Mouse (Mus musculus) neural tube, embryonic 13.5 days (tissue): ENCODE data around the gene Rnf213. TPM values are rescaled to one million over a fixed set of nuclear protein-coding genes. Genes with fewer than 3 reads are reported as not detected.

Source experiments
- ATAC-seq: fragments of 200-750 bp; cut with Nextera tagmentation; 2 replicates; pipeline ENCODE4 v1.8.0; 2017; ENCODE audit warnings: low read depth, mild to moderate bottlenecking, moderate TSS enrichment, moderate library complexity
- H3K27ac ChIP-seq: fragments of 300-500 bp; sonication (generic); replicated peaks from 2 replicates; pipeline ENCODE4 v1.5.1; 2015; ENCODE audit warnings: moderate library complexity, mild to moderate bottlenecking, inconsistent platforms
- H3K27me3 ChIP-seq: fragments of 300-500 bp; sonication (generic); 2 replicates; pipeline ENCODE4 v1.6.1; 2015; ENCODE audit warnings: mild to moderate bottlenecking, inconsistent platforms
- H3K36me3 ChIP-seq: fragments of 300-500 bp; sonication (generic); 2 replicates; pipeline ENCODE4 v1.6.1; 2015; ENCODE audit warnings: mild to moderate bottlenecking, inconsistent platforms
- H3K4me1 ChIP-seq: fragments of 300-500 bp; sonication (generic); replicated peaks from 2 replicates; pipeline ENCODE4 v1.6.1; 2015; ENCODE audit warnings: inconsistent platforms
- H3K4me2 ChIP-seq: fragments of 300-500 bp; sonication (generic); 2 replicates; pipeline ENCODE4 v1.6.1; 2015; ENCODE audit warnings: inconsistent platforms, mild to moderate bottlenecking, moderate library complexity
- H3K4me3 ChIP-seq: fragments of 300-500 bp; sonication (generic); 2 replicates; pipeline ENCODE4 v1.5.1; 2015; ENCODE audit warnings: mild to moderate bottlenecking, inconsistent platforms
- H3K9ac ChIP-seq: fragments of 300-500 bp; sonication (generic); 2 replicates; pipeline ENCODE4 v1.6.1; 2015; ENCODE audit warnings: moderate library complexity, mild to moderate bottlenecking, inconsistent platforms
- H3K9me3 ChIP-seq: fragments of 300-500 bp; sonication (generic); 2 replicates; pipeline ENCODE4 v1.6.1; 2016; ENCODE audit warnings: inconsistent platforms
- WGBS: fragments of 180-500 bp; shearing (Covaris S2); methylation state at CpG from one replicate; pipeline ENCODE4 v1.1.7; 2015; 5-methylcytosine and 5-hydroxymethylcytosine counted together
- microRNA counts: library from miRNA; unstranded; fragments of <30 nt; microRNA quantifications from one replicate; lab custom pipeline; 2016
- microRNA-seq: library from miRNA; unstranded; fragments of <30 nt; microRNA quantifications from one replicate; pipeline ENCODE4, GENCODE M21; 2016
- polyA plus RNA-seq: library from polyadenylated mRNA; unstranded; fragments of >200 nt; fragmentation: Nextera tagmentation; extraction: Ambion mirVana; gene quantifications from 2 replicates; pipeline ENCODE4 v1.2.1, GENCODE M21; 2015

Rnf213 gene
- polyA plus RNA-seq, 1 experiment from 2014 or later = 1.6 TPM

DNA sequence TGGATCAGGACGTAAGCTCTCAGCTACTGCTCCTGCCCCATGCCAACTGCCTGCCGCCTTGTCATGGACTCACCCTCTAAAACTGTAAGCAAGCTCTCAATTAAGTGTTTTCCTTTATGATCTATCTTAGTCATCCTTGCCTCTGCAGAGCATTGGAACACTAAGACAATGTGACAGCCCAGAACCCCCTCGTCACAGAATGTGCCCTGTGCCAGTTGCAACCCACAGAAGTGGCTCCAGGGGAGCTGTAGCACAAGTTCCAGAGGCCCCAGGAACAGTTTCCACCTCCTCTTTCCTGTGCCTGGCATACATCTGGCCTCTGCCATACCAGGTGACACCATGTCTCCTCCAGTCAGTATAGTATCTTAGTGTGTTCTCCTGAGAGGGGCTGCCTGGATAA is 130.5 kb downstream of the Rnf213 start:
- Histone ChIP-seq H3K9me3 (no peaks in the 10 kb centered on the region), H3K9ac (no peak overlapping the region), H3K27ac (no peak overlapping the region), H3K4me2 (no peak overlapping the region), H3K36me3 (no peaks in the 10 kb centered on the region), H3K4me1 (peaks cover 4% of the 10 kb centered on the region), H3K4me3 (no peak overlapping the region), H3K27me3 (0 out of 2 replicates have a peak, but pooled peaks cover 4% of the 10 kb centered on the region)
- ATAC-seq = no peak
- 85% methylated on average over 3 of the region's 3 CpGs for WGBS

DNA sequence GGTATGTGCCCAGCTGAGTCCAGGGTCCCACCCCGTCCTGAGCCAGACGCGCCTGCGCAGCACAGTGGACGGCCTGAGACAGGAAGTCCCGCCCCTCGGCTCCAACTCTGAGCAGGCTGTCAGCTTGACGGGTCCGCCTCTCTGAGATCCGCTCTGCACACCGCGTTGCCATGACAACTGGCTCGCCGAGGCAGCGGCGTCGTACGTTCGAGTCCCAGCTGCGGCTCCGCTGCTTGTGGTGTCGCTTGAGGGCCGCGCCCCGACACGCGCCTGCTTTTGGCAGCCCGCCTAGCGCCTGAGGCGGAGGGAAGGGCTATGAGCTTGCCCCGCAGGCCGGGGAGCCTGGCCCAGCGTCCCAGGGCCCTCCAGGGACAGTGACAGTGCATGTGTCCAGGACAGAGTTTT is 131.6 kb downstream of the Rnf213 start:
- WGBS = under 1% methylated on average over 33 of the region's 33 CpGs
- H3K9ac ChIP-seq = peak overlapping the region; percentile 68
- H3K4me3 ChIP-seq = peak overlapping the region; percentile 42
- no peaks in the 10 kb centered on the region for H3K9me3 ChIP-seq
- no peak overlapping the region; the same call in 1 of the 2 replicates for H3K27ac ChIP-seq
- H3K4me1 ChIP-seq = peaks cover 4% of the 10 kb centered on the region
- peak; percentile 92 for ATAC-seq
- peak overlapping the region; percentile 58 for H3K4me2 ChIP-seq
- H3K27me3 ChIP-seq = 0 out of 2 replicates have a peak, but pooled peaks cover 4% of the 10 kb centered on the region
- no peaks in the 10 kb centered on the region for H3K36me3 ChIP-seq

- H3K9ac ChIP-seq = no peak overlapping the region
- no peak for ATAC-seq
- 81% methylated on average over 14 of the region's 14 CpGs for WGBS
- no peak overlapping the region for H3K4me2 ChIP-seq
- H3K27me3 ChIP-seq = 0 out of 2 replicates have a peak, but pooled peaks cover 4% of the 10 kb centered on the region
- no peaks in the 10 kb centered on the region for H3K9me3 ChIP-seq
- no peaks in the 10 kb centered on the region for H3K36me3 ChIP-seq
- H3K27ac ChIP-seq = no peak overlapping the region
- no peak overlapping the region for H3K4me3 ChIP-seq
- H3K4me1 ChIP-seq = peaks cover 7% of the 10 kb centered on the region
Observed at GRCm38 (mm10) chr11:119526068-119526966, 133.4 kb downstream of the Rnf213 start.

DNA sequence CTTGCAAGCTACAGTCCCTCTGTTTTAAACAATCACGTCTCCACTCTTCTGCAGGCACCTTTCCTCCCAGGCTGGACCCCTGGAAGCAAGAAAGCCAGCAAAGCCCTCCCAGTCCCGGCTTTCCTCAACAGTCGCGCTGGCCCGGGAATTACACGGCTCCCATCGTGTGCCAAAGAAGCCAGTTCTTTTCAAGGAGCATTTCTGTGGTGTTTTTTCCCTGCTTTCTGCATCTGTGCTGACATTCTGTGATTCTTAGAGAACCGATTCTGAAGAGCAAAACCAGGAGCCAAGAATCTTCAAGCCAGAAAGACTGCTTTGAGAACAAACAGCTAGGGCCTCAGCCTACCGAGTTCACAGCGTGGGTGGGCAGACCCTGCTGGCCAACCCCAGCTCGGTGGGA is 136.0 kb downstream of the Rnf213 start:
- no peak overlapping the region; the same call in 1 of the 2 replicates for H3K9ac ChIP-seq
- 69% methylated on average over 11 of the region's 11 CpGs for WGBS
- H3K4me3 ChIP-seq = no peak overlapping the region
- H3K36me3 ChIP-seq = no peaks in the 10 kb centered on the region
- no peak overlapping the region for H3K4me2 ChIP-seq
- H3K9me3 ChIP-seq = no peaks in the 10 kb centered on the region
- H3K27ac ChIP-seq = no peak overlapping the region
- H3K4me1 ChIP-seq = peaks cover 14% of the 10 kb centered on the region
- no peak for ATAC-seq
- H3K27me3 ChIP-seq = 0 out of 2 replicates have a peak, but pooled peaks cover 4% of the 10 kb centered on the region

- H3K36me3 ChIP-seq = no peaks in the 10 kb centered on the region
- no peak for ATAC-seq
- H3K4me1 ChIP-seq = peaks cover 10% of the 10 kb centered on the region; the same call in 1 of the 2 replicates
- H3K9me3 ChIP-seq = no peaks in the 10 kb centered on the region
- H3K9ac ChIP-seq = no peak overlapping the region
- 59% methylated on average over 8 of the region's 8 CpGs for WGBS
- no peak overlapping the region for H3K4me2 ChIP-seq
- H3K4me3 ChIP-seq = no peak overlapping the region
- peaks cover 11% of the 10 kb centered on the region; the same call in 1 of the 2 replicates for H3K27me3 ChIP-seq
- no peak overlapping the region for H3K27ac ChIP-seq
Observed at GRCm38 (mm10) chr11:119532460-119532859, 139.6 kb downstream of the Rnf213 start.

DNA sequence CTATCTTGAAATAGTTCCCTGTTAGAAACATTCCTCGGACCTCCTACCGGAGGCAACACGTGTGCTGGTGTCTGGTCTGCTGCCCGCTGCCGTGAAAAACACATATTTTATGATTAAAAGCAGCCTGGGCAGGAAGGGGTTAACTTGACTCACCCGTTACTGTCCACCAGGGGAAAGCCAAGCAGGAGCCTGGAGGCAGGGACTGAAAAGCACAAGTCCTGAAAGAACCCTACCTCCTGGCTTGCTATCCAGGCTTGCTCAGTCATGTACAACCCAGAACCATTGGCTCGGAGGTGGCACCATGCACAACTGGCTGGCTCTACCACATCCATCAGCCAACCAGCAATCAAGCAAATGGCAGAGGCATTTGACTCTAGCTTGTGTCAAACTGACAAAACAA is 140.8 kb downstream of the Rnf213 start:
- ATAC-seq = no peak
- peaks cover 7% of the 10 kb centered on the region; the same call in 1 of the 2 replicates for H3K27me3 ChIP-seq
- WGBS = 67% methylated on average over 7 of the region's 7 CpGs
- H3K27ac ChIP-seq = no peak overlapping the region
- no peak overlapping the region for H3K4me3 ChIP-seq
- no peak overlapping the region for H3K9ac ChIP-seq
- H3K36me3 ChIP-seq = no peaks in the 10 kb centered on the region
- no peaks in the 10 kb centered on the region for H3K9me3 ChIP-seq
- no peak overlapping the region for H3K4me2 ChIP-seq
- peaks cover 10% of the 10 kb centered on the region; the same call in 1 of the 2 replicates for H3K4me1 ChIP-seq

MicroRNAs within 50 kb of the gene (microRNA counts, 519-probe panel; counts per million panel counts)
- microRNA mmu-miR-1932 (lab: Ali Mortazavi, UCI) = not detected

Small RNAs within 50 kb of the gene (microRNA-seq; reads per million reads assigned to microRNA genes)
- gene Mir1932 = not detected

Other genes starting within 250 kb of the Rnf213 start
- gene Tbc1d16, start 164.6 kb upstream of the Rnf213 start, polyA plus RNA-seq = 49.0 and 50.8 TPM in 2 replicates
- 15.7 and 15.8 TPM in 2 replicates for gene Ccdc40, start 164.5 kb upstream of the Rnf213 start, polyA plus RNA-seq
- 58.0 and 62.5 TPM in 2 replicates for gene Gaa, start 125.2 kb upstream of the Rnf213 start, polyA plus RNA-seq
- 260 and 263 TPM in 2 replicates for gene Eif4a3, start 93.0 kb upstream of the Rnf213 start, polyA plus RNA-seq
- gene Card14, start 85.3 kb upstream of the Rnf213 start, polyA plus RNA-seq = 0.17 and 0.23 TPM in 2 replicates
- gene Sgsh, start 37.6 kb upstream of the Rnf213 start, polyA plus RNA-seq = 5.6 and 5.7 TPM in 2 replicates
- gene Slc26a11, start 37.5 kb upstream of the Rnf213 start, polyA plus RNA-seq = 4.3 and 5.3 TPM in 2 replicates
- gene Endov, start 98.2 kb downstream of the Rnf213 start, polyA plus RNA-seq = 15.6 and 17.3 TPM in 2 replicates
- gene Nptx1, start 154.7 kb downstream of the Rnf213 start, polyA plus RNA-seq = 15.3 and 18.8 TPM in 2 replicates
- 9.6 and 11.1 TPM in 2 replicates for gene Rptor, start 209.8 kb downstream of the Rnf213 start, polyA plus RNA-seq